Mouse (Mus musculus): ENCODE measurements around the gene Hist1h3c. TPM values are rescaled to one million over a fixed set of nuclear protein-coding genes. Genes with fewer than 3 reads are reported as not detected.

The Hist1h3c gene
- total and polyA plus RNA-seq, 2 experiments, result 0.20 to 8.0 TPM

DNA sequence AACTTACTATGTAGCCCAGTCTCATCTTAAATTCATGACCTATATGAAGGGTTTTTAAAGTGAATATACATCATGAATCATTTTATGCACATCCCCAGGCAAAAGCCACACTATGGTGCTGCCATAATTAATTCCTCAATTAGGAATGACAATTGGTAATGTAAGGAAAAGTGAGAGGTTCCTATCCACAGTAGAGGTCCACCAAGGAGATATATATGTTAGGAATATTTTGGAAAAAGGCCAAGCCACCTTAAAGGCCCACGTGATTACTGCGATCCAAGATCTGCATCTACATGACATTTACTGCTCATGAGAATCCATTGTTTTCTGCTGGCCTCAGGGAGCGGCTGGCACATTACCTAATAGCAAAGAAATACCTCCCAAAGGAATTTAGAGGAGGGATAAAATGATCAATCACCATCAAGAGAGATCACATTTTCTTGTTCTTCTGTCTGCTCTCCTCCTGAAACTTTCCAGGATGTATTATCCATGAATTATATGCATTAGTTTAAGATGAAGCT lies 13.9 kb upstream of the Hist1h3c start:
- Histone ChIP-seq H3K27ac (replicated peaks; ENCODE audit: insufficient read depth, low read depth, low read length) (no peak overlapping the region), H3K27me3 (ENCODE audit: control insufficient read depth, insufficient read depth, low read length) (no peaks in the 10 kb centered on the region), H3K36me3 (ENCODE audit: control insufficient read depth, insufficient read depth, low read length) (no peaks in the 10 kb centered on the region), H3K4me3 (ENCODE audit: insufficient read depth, low read depth, low read length) (no peak overlapping the region), H3K4me1 (ENCODE audit: control insufficient read depth, insufficient read depth, low read length) (peaks cover 11% of the 10 kb centered on the region; the same call in 1 of the 2 replicates), H3K79me2 (ENCODE audit: control insufficient read depth, insufficient read depth, low read length) (no peaks in the 10 kb centered on the region), H3K9ac (ENCODE audit: low read depth, low read length) (no peak overlapping the region)
- TF ChIP-seq CTCF (IDR thresholded peaks at IDR 0.05; ENCODE audit: low read depth, low read length), result no peak
- no peak for TF ChIP-seq POLR2A (IDR thresholded peaks at IDR 0.05; ENCODE audit: extremely low read depth, insufficient read depth, low read length)
- WGBS, result 96% methylated on average over 3 of the region's 3 CpGs
- DNase-seq (ENCODE audit: extremely low read depth, low read depth, low spot score), result no peak

DNA sequence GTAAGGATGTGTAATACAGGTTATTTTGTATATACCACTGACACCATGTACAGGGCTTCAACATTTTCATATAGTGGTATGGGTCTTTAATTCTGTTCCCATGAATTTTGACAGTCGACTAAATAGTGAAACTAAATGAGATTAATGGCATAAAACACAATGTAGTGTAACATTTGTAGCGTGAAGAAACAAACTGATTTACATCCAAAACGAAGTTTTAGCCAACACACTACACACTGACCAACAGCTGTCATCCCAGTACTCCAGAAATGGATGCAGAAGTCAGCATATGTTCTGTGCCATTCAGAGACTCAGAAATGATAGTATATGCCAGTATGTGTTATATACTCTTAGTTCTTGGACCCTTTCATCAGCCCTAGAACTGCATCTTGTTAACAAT lies 12.5 kb upstream of the Hist1h3c start:
- H3K9ac ChIP-seq (ENCODE audit: low read depth, low read length), result no peak overlapping the region
- H3K27ac ChIP-seq (replicated peaks; ENCODE audit: insufficient read depth, low read depth, low read length), result no peak overlapping the region
- 52% methylated on average over 3 of the region's 3 CpGs for WGBS

DNA sequence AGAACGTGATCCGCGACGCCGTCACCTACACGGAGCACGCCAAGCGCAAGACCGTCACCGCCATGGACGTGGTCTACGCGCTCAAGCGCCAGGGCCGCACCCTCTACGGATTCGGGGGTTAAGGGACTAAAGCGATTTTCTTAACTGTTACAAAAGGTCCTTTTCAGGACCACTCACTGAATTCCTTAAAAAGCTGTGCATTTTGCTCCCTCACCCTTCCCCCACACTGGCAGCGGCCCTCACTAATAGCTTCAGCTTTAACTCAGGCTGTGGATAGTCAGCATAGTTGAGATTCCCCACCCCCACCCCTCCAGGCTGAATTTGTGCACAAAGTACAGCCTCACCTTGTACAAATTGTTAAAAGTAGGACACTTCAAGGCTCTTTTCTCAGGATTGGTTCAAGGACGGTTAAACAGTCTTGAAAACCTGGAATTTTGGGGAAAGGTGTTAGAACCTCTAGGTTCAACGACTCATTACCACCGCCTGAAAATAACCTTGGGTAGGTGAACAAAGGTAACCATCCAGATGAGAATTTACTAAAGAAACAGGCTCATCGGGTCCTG lies 11.9 kb upstream of the Hist1h3c start:
- DNase-seq (ENCODE audit: extremely low read depth, low read depth, low spot score), result peak; percentile 57
- H3K4me1 ChIP-seq (ENCODE audit: control insufficient read depth, insufficient read depth, low read length), result peaks cover 11% of the 10 kb centered on the region; the same call in 1 of the 2 replicates

More for the DNA sequence above, 12.5 kb upstream of the Hist1h3c start:
- Histone ChIP-seq H3K79me2 (ENCODE audit: control insufficient read depth, insufficient read depth, low read length) (no peaks in the 10 kb centered on the region), H3K4me3 (ENCODE audit: insufficient read depth, low read depth, low read length) (no peak overlapping the region), H3K27me3 (ENCODE audit: control insufficient read depth, insufficient read depth, low read length) (no peaks in the 10 kb centered on the region), H3K4me1 (ENCODE audit: control insufficient read depth, insufficient read depth, low read length) (peaks cover 11% of the 10 kb centered on the region; the same call in 1 of the 2 replicates), H3K36me3 (ENCODE audit: control insufficient read depth, insufficient read depth, low read length) (no peaks in the 10 kb centered on the region)
- no peak for DNase-seq (ENCODE audit: extremely low read depth, low read depth, low spot score)
- TF ChIP-seq POLR2A (IDR thresholded peaks at IDR 0.05; ENCODE audit: extremely low read depth, insufficient read depth, low read length) (no peak), CTCF (IDR thresholded peaks at IDR 0.05; ENCODE audit: low read depth, low read length) (no peak)

DNA sequence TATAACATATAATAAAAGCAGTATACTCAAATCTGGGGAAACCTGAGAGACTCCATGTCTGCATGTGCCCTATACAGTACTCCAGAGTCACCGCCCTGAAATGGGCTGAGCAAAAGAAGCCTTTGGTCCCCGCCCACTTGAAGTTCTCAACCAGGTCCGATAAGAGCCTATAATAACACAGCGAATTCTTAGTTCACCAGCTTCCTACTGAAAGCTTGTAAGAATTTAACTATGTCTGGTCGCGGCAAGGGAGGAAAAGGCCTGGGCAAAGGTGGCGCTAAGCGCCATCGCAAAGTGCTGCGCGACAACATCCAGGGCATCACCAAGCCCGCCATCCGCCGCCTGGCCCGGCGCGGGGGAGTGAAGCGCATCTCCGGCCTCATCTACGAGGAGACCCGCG lies 11.4 kb upstream of the Hist1h3c start, which contains the start of gene Hist1h4b:
TSS of gene Hist1h4b (plus strand) at position 224 of the 400 bp plus-strand sequence.
- under 1% methylated on average over 20 of the region's 22 CpGs for WGBS
- H3K9ac ChIP-seq (ENCODE audit: low read depth, low read length), result peak within 1 kb of the TSS; percentile 3; the same call in 1 of the 2 replicates
- no peaks in the 10 kb centered on the region for H3K27me3 ChIP-seq (ENCODE audit: control insufficient read depth, insufficient read depth, low read length)
- H3K27ac ChIP-seq (replicated peaks; ENCODE audit: insufficient read depth, low read depth, low read length), result peak within 1 kb of the TSS; percentile 28; the same call in 1 of the 2 replicates
- TF ChIP-seq CTCF (IDR thresholded peaks at IDR 0.05; ENCODE audit: low read depth, low read length) (no peak), POLR2A (IDR thresholded peaks at IDR 0.05; ENCODE audit: extremely low read depth, insufficient read depth, low read length) (peak; percentile 95)
- peak; percentile 95 for DNase-seq (ENCODE audit: extremely low read depth, low read depth, low spot score)
- H3K4me1 ChIP-seq (ENCODE audit: control insufficient read depth, insufficient read depth, low read length), result peaks cover 11% of the 10 kb centered on the region; the same call in 1 of the 2 replicates
- H3K79me2 ChIP-seq (ENCODE audit: control insufficient read depth, insufficient read depth, low read length), result no peaks in the 10 kb centered on the region
- H3K4me3 ChIP-seq (ENCODE audit: insufficient read depth, low read depth, low read length), result peak within 1 kb of the TSS; percentile 34; the same call in 1 of the 2 replicates
- no peaks in the 10 kb centered on the region for H3K36me3 ChIP-seq (ENCODE audit: control insufficient read depth, insufficient read depth, low read length)

More for the DNA sequence above, 11.9 kb upstream of the Hist1h3c start:
- 1% methylated on average over 19 of the region's 23 CpGs for WGBS
- no peaks in the 10 kb centered on the region for H3K36me3 ChIP-seq (ENCODE audit: control insufficient read depth, insufficient read depth, low read length)
- no peaks in the 10 kb centered on the region for H3K27me3 ChIP-seq (ENCODE audit: control insufficient read depth, insufficient read depth, low read length)
- peak overlapping the region; percentile 34; the same call in 1 of the 2 replicates for H3K4me3 ChIP-seq (ENCODE audit: insufficient read depth, low read depth, low read length)
- H3K27ac ChIP-seq (replicated peaks; ENCODE audit: insufficient read depth, low read depth, low read length), result peak overlapping the region; percentile 9; the same call in 1 of the 2 replicates
- peak overlapping the region; percentile 3; the same call in 1 of the 2 replicates for H3K9ac ChIP-seq (ENCODE audit: low read depth, low read length)
- TF ChIP-seq CTCF (IDR thresholded peaks at IDR 0.05; ENCODE audit: low read depth, low read length), result no peak
- no peak for TF ChIP-seq POLR2A (IDR thresholded peaks at IDR 0.05; ENCODE audit: extremely low read depth, insufficient read depth, low read length)
- no peaks in the 10 kb centered on the region for H3K79me2 ChIP-seq (ENCODE audit: control insufficient read depth, insufficient read depth, low read length)

DNA sequence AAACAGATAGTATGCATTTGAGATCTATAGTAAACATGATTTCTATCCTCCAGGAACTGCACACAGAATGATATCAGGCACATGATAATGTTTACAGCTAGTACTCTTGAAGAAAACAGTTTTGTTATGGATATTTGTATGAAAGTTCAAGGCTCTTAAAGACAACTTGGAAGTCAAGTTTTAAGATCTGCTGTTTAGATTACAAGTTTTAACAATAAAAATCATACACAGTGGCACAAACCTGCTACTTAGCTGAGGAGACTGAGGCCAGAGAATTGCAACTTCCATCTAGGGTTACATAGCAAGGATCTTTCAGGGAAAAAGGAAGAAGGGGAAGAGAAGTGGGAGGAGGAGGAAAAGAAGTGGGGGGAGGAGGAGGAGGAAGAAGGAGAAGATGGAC lies 9.6 kb upstream of the Hist1h3c start:
- no peak overlapping the region for H3K27ac ChIP-seq (replicated peaks; ENCODE audit: insufficient read depth, low read depth, low read length)
- no peaks in the 10 kb centered on the region for H3K79me2 ChIP-seq (ENCODE audit: control insufficient read depth, insufficient read depth, low read length)
- H3K4me1 ChIP-seq (ENCODE audit: control insufficient read depth, insufficient read depth, low read length), result peaks cover 4% of the 10 kb centered on the region
- no peak overlapping the region for H3K9ac ChIP-seq (ENCODE audit: low read depth, low read length)
- no peaks in the 10 kb centered on the region for H3K36me3 ChIP-seq (ENCODE audit: control insufficient read depth, insufficient read depth, low read length)
- TF ChIP-seq POLR2A (IDR thresholded peaks at IDR 0.05; ENCODE audit: extremely low read depth, insufficient read depth, low read length) (no peak), CTCF (IDR thresholded peaks at IDR 0.05; ENCODE audit: low read depth, low read length) (no peak)
- DNase-seq (ENCODE audit: extremely low read depth, low read depth, low spot score), result no peak
- no peak overlapping the region for H3K4me3 ChIP-seq (ENCODE audit: insufficient read depth, low read depth, low read length)
- no peaks in the 10 kb centered on the region for H3K27me3 ChIP-seq (ENCODE audit: control insufficient read depth, insufficient read depth, low read length)
